Mouse (Mus musculus) neural tube, embryonic 15.5 days (tissue): ENCODE results near the gene Alpk1. TPM values are rescaled to one million over a fixed set of nuclear protein-coding genes. Genes with fewer than 3 reads are reported as not detected.

Experiments
- ATAC-seq: fragments of 200-750 bp; cut with Nextera tagmentation; 2 replicates; pipeline ENCODE4 v1.8.0; 2017; ENCODE audit warnings: mild to moderate bottlenecking, moderate TSS enrichment, moderate library complexity; ENCODE audit not compliant: low FRiP score
- H3K27ac ChIP-seq: fragments of 300-500 bp; sonication (generic); replicated peaks from 2 replicates; pipeline ENCODE4 v1.5.1; 2015; ENCODE audit warnings: mild to moderate bottlenecking, inconsistent platforms
- H3K27me3 ChIP-seq: fragments of 300-500 bp; sonication (generic); replicated peaks from 2 replicates; pipeline ENCODE4 v1.6.1; 2015; ENCODE audit warnings: inconsistent platforms
- H3K36me3 ChIP-seq: fragments of 300-500 bp; sonication (generic); 2 replicates; pipeline ENCODE4 v1.6.1; 2015; ENCODE audit warnings: inconsistent platforms
- H3K4me1 ChIP-seq: fragments of 300-500 bp; sonication (generic); 2 replicates; pipeline ENCODE4 v1.6.1; 2015; ENCODE audit warnings: inconsistent platforms
- H3K4me2 ChIP-seq: fragments of 300-500 bp; sonication (generic); 2 replicates; pipeline ENCODE4 v1.6.1; 2015; ENCODE audit warnings: inconsistent platforms, mild to moderate bottlenecking, moderate library complexity
- H3K4me3 ChIP-seq: fragments of 300-500 bp; sonication (generic); replicated peaks from 2 replicates; pipeline ENCODE4 v1.5.1; 2015; ENCODE audit warnings: mild to moderate bottlenecking, inconsistent platforms
- H3K9ac ChIP-seq: fragments of 300-500 bp; sonication (generic); replicated peaks from 2 replicates; pipeline ENCODE4 v1.6.1; 2015; ENCODE audit warnings: mild to moderate bottlenecking, inconsistent platforms
- H3K9me3 ChIP-seq: fragments of 300-500 bp; sonication (generic); replicated peaks from 2 replicates; pipeline ENCODE4 v1.6.1; 2016; ENCODE audit warnings: inconsistent platforms
- WGBS: fragments of 180-500 bp; shearing (Covaris S2); methylation state at CpG from one replicate; pipeline ENCODE4 v1.1.7; 2015; ENCODE audit warnings: mixed read lengths; 5-methylcytosine and 5-hydroxymethylcytosine counted together
- polyA plus RNA-seq: library from polyadenylated mRNA; unstranded; fragments of >200 nt; fragmentation: Nextera tagmentation; extraction: Ambion mirVana; gene quantifications from 2 replicates; pipeline ENCODE4 v1.2.1, GENCODE M21; 2015

Alpk1 gene
- polyA plus RNA-seq, 1 experiment from 2014 or later = 0.61 TPM

DNA sequence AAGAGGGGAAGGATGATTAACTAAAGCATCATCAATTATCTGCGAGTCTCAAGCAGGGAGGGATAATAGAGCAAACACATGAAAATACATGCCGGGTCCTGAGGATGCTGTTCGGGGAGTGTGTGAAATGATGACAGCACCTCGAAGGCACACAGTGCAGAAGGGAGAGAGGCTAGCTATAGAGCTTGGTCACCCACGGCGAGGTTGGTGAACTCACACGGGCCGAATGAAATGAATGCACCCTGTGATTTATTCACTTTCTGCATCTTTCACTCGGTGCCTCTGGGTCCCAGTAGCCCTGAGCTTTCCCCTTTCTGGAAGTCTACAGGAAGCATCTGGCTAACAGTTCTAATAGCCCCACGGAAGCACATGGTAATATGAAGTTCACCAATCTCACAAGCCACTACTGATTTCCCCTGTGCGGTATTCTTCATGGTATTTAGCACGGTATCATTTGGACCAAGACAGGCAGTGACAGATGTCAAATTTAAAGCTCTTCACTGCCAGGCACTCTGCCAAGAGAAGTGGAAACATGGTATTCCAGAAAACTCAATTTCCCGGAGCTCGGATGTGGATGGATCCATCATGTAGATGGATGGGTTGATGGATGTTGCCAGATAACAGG, 50.7 kb downstream of the Alpk1 start:
- Histone ChIP-seq H3K36me3 (no peaks in the 10 kb centered on the region), H3K27me3 (peaks cover 20% of the 10 kb centered on the region; the same call in 1 of the 2 replicates), H3K27ac (no peak overlapping the region), H3K4me3 (no peak overlapping the region), H3K4me2 (peak overlapping the region; percentile 32), H3K9ac (no peak overlapping the region), H3K9me3 (no peaks in the 10 kb centered on the region), H3K4me1 (peaks cover 9% of the 10 kb centered on the region)
- 16% methylated on average over 14 of the region's 14 CpGs for WGBS
- peak; percentile 45; the same call in 1 of the 2 replicates for ATAC-seq

DNA sequence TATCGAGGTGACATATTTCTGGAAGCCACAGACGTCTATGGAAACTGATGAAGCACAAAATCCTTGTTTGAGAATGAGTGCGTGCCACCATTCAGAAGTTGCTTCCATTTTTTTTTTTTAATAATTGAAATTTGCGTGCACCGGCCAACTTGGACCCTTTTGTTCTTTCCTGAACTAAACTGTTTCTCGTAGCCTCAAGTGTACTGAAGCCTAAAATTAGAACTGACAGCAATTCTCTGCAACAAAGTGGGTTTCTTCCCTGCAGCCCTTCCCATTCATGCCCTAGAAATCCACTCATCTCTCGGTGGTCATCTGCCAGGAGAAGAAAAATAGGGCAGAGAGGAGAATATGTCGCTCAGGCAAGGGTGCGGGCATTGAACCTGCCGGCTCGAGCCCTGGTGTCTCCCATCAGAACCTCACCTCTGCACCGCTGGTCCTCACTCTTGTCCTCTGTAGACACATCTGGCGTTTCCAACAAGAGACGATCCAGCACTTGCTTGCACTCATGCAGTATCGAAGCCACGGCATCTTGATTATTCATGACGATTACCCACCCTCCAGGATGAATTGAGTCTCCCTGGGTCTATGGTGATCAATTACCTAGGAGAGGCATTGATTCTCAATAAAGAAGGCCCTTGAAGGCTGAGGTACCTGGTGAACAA, 51.3 kb downstream of the Alpk1 start:
- no peaks in the 10 kb centered on the region for H3K9me3 ChIP-seq
- peaks cover 19% of the 10 kb centered on the region; the same call in 1 of the 2 replicates for H3K27me3 ChIP-seq
- H3K36me3 ChIP-seq = no peaks in the 10 kb centered on the region
- 26% methylated on average over 17 of the region's 17 CpGs for WGBS
- no peak overlapping the region for H3K4me3 ChIP-seq
- peak overlapping the region; percentile 32 for H3K4me2 ChIP-seq
- peak; percentile 53 for ATAC-seq
- H3K4me1 ChIP-seq = peaks cover 9% of the 10 kb centered on the region
- H3K27ac ChIP-seq = no peak overlapping the region
- no peak overlapping the region for H3K9ac ChIP-seq

DNA sequence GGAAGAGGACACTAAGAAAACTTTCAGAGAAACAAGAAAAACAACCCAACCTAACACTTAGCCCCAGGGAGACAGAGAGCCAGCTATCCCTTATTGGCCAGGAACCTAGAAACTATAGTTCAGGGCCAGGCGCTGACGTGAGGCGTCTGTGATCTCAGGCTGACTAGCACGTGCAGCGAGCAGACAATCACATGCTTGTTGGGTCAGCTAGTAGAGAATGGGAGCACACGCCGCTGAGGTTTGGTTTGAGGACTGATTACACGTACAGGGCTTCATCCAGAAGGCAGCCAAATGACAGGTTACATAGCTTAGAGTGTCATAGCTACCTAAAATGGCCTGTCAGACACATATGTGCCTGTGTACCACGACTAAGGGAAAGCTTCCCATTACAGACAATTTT, 52.3 kb downstream of the Alpk1 start:
- peaks cover 9% of the 10 kb centered on the region for H3K4me1 ChIP-seq
- no peaks in the 10 kb centered on the region for H3K36me3 ChIP-seq
- WGBS = 66% methylated on average over 9 of the region's 9 CpGs
- H3K9ac ChIP-seq = no peak overlapping the region
- no peaks in the 10 kb centered on the region for H3K9me3 ChIP-seq
- no peak overlapping the region for H3K4me2 ChIP-seq
- no peak overlapping the region for H3K27ac ChIP-seq
- H3K27me3 ChIP-seq = peaks cover 16% of the 10 kb centered on the region; the same call in 1 of the 2 replicates
- no peak for ATAC-seq
- no peak overlapping the region for H3K4me3 ChIP-seq

DNA sequence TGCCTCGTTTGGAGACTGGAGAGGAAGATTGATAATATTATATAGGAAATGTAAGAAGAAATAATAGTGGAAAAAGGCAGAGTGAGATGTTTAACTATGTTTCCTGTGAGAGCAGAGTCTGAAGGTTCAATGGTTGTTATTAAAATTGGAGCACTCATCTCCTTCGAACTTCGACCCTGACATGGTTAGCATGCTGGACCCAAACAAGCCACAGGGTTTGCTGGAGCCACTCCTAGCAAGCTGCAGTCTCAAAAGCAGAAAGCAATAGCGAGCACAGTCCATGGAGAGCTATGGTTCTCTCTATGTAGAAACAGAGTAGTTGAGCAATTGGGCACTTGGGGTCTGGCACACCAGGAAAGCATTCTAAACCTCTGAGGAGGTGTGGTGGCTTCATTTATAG, 59.4 kb downstream of the Alpk1 start:
- 57% methylated on average over 4 of the region's 4 CpGs for WGBS
- 0 out of 2 replicates have a peak, but pooled peaks cover 15% of the 10 kb centered on the region for H3K27me3 ChIP-seq
- no peak overlapping the region for H3K4me2 ChIP-seq
- H3K36me3 ChIP-seq = no peaks in the 10 kb centered on the region
- H3K27ac ChIP-seq = no peak overlapping the region
- H3K9me3 ChIP-seq = no peaks in the 10 kb centered on the region
- H3K4me1 ChIP-seq = 0 out of 2 replicates have a peak, but pooled peaks cover 5% of the 10 kb centered on the region
- ATAC-seq = no peak
- no peak overlapping the region for H3K9ac ChIP-seq
- H3K4me3 ChIP-seq = no peak overlapping the region

DNA sequence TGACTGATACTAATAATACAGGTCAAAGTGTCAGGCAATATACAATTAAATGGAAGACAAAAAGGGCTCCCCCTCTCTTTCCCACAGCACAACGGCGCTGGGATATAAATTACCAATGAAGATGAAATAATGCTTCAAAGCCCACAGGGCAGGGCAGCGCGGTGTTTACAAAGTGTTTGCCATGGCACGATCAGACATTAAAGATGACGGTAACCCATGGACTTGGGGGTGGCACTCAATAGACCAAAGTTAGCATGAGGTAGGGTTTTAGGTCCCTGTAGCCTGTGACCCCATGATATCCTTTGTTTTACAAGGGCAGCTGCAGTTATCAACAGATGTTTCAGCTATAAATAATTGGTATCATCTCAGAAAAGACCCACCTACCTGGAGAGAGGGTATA, 60.3 kb downstream of the Alpk1 start:
- 0 out of 2 replicates have a peak, but pooled peaks cover 12% of the 10 kb centered on the region for H3K27me3 ChIP-seq
- no peak overlapping the region for H3K9ac ChIP-seq
- peak overlapping the region; percentile 11; the same call in 1 of the 2 replicates for H3K4me2 ChIP-seq
- ATAC-seq = no peak
- 0 out of 2 replicates have a peak, but pooled peaks cover 5% of the 10 kb centered on the region for H3K4me1 ChIP-seq
- no peak overlapping the region for H3K27ac ChIP-seq
- no peaks in the 10 kb centered on the region for H3K36me3 ChIP-seq
- no peak overlapping the region for H3K4me3 ChIP-seq
- WGBS = 11% methylated on average over 6 of the region's 6 CpGs
- H3K9me3 ChIP-seq = no peaks in the 10 kb centered on the region

DNA sequence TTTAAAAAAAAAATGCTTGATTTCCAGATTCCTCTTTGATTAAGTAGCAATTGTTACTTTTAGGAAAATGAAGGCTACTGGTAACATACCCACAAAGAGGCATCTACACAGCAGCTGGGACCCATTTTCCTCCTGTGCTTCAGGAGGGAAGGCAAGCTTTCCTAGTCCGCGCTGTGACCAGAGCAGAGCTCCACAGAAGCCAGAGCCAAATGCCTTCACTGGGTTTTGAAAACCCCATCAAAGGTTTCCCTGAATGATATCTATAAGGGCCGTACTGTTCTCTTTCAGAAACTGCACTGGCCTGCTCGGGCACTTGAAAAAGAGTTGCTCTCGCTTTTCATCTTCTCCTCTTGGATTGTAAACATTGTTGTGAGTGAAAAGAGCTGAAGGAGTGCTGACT, 60.7 kb downstream of the Alpk1 start:
- ATAC-seq = no peak
- Histone ChIP-seq H3K36me3 (no peaks in the 10 kb centered on the region), H3K9me3 (no peaks in the 10 kb centered on the region), H3K4me2 (no peak overlapping the region), H3K4me3 (no peak overlapping the region), H3K9ac (no peak overlapping the region), H3K4me1 (0 out of 2 replicates have a peak, but pooled peaks cover 5% of the 10 kb centered on the region), H3K27me3 (0 out of 2 replicates have a peak, but pooled peaks cover 12% of the 10 kb centered on the region), H3K27ac (no peak overlapping the region)
- WGBS = 23% methylated on average over 5 of the region's 5 CpGs

DNA sequence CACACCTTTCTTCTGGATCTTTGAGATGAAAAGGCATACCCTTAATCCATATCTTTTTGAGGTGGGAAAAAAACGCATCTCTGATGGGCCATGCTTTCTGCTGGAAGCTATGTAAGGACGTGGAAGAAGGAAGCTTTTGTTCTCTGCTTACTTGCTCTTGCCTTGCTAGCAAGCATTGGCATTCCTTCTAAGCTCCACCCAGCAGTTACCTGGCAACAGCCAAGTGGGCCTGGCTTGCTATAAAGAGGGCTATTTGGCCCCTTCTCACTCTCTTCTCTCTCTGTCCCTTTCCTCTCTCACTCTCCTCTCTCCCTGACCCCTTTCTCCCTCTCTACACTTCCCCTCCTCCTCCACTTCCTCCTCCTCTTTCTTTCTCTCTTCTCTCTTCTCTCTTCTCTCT, 63.6 kb downstream of the Alpk1 start:
- Histone ChIP-seq H3K4me1 (0 out of 2 replicates have a peak, but pooled peaks cover 10% of the 10 kb centered on the region), H3K9ac (no peak overlapping the region), H3K4me2 (no peak overlapping the region), H3K27me3 (0 out of 2 replicates have a peak, but pooled peaks cover 8% of the 10 kb centered on the region), H3K27ac (no peak overlapping the region), H3K9me3 (no peaks in the 10 kb centered on the region), H3K36me3 (no peaks in the 10 kb centered on the region), H3K4me3 (no peak overlapping the region)
- 16% methylated on average over 2 of the region's 2 CpGs for WGBS
- peak; percentile 45; the same call in 1 of the 2 replicates for ATAC-seq

DNA sequence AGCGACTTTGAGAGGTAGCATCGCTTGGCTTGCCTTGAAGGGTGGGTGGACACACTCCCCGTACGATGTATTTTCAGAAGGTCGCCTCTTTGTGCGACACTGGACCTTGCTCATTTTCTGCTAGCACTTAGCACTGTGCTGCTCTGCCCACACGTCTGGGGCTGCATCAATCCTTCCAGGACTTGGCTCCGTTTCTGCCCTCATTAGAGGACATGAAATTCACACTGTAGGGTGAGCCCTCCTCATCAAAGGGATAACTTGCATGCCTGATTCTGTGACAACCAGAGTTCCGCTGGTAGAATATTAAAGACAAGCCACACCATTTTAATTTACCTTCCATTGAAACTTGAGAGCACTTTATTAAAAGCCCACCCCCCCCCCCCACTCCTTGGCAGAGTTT, 67.2 kb downstream of the Alpk1 start:
- H3K36me3 ChIP-seq = no peaks in the 10 kb centered on the region
- ATAC-seq = peak; percentile 63; the same call in 1 of the 2 replicates
- 48% methylated on average over 9 of the region's 9 CpGs for WGBS
- no peak overlapping the region for H3K9ac ChIP-seq
- H3K27me3 ChIP-seq = 0 out of 2 replicates have a peak, but pooled peaks cover 6% of the 10 kb centered on the region
- 0 out of 2 replicates have a peak, but pooled peaks cover 4% of the 10 kb centered on the region for H3K4me1 ChIP-seq
- no peak overlapping the region for H3K27ac ChIP-seq
- H3K4me2 ChIP-seq = no peak overlapping the region
- no peaks in the 10 kb centered on the region for H3K9me3 ChIP-seq
- H3K4me3 ChIP-seq = no peak overlapping the region

DNA sequence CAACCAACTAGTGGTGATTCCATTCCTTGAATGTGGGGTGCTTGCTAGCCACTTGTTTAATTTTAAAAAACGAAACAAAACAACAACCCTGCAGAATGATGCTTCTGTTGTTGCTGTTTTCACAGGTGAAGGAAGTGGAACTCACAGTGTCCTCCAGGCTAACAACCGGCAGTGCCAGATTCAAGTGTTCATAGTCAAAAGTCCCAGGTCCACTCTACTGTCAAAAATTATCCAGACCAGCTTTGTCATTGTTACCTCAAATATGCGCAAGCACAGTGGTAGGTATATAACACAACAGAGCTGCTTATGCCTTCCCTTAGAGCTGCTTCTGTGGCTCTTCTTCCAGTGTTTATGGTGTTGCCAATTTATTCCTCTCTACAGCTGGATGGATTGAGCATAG, 68.8 kb downstream of the Alpk1 start:
- ATAC-seq = no peak
- no peak overlapping the region for H3K27ac ChIP-seq
- H3K36me3 ChIP-seq = no peaks in the 10 kb centered on the region
- H3K9me3 ChIP-seq = no peaks in the 10 kb centered on the region
- peaks cover 12% of the 10 kb centered on the region for H3K4me1 ChIP-seq
- H3K27me3 ChIP-seq = 0 out of 2 replicates have a peak, but pooled peaks cover 5% of the 10 kb centered on the region
- WGBS = 88% methylated on average over 3 of the region's 3 CpGs
- no peak overlapping the region for H3K4me3 ChIP-seq
- no peak overlapping the region for H3K9ac ChIP-seq
- no peak overlapping the region for H3K4me2 ChIP-seq

DNA sequence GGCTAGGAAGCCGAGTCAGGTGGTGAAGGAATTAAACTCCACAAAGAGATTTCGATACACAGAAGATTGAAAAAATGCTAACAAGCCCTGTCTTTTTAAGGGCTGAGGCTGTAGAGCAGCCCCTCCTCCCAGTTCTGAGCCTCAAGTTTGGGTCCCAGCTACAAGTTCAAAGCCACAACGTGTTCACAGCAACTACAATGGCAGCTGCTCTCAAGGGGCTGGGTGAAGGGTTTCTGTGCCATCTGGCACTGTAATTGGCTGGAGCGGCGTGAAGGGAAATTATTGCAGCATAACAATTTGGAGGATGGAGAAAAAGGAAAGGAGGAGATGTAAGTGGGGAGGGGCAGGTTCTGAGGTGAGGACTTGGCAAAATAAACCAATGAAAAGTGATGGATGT, 73.2 kb downstream of the Alpk1 start:
- H3K27ac ChIP-seq = peak overlapping the region; percentile 63; the same call in 1 of the 2 replicates
- H3K9ac ChIP-seq = no peak overlapping the region
- H3K4me2 ChIP-seq = peak overlapping the region; percentile 55
- H3K4me1 ChIP-seq = peaks cover 24% of the 10 kb centered on the region
- peaks cover 9% of the 10 kb centered on the region; the same call in 1 of the 2 replicates for H3K27me3 ChIP-seq
- no peak overlapping the region for H3K4me3 ChIP-seq
- 32% methylated on average over 5 of the region's 5 CpGs for WGBS
- H3K9me3 ChIP-seq = no peaks in the 10 kb centered on the region
- H3K36me3 ChIP-seq = no peaks in the 10 kb centered on the region
- no peak for ATAC-seq

DNA sequence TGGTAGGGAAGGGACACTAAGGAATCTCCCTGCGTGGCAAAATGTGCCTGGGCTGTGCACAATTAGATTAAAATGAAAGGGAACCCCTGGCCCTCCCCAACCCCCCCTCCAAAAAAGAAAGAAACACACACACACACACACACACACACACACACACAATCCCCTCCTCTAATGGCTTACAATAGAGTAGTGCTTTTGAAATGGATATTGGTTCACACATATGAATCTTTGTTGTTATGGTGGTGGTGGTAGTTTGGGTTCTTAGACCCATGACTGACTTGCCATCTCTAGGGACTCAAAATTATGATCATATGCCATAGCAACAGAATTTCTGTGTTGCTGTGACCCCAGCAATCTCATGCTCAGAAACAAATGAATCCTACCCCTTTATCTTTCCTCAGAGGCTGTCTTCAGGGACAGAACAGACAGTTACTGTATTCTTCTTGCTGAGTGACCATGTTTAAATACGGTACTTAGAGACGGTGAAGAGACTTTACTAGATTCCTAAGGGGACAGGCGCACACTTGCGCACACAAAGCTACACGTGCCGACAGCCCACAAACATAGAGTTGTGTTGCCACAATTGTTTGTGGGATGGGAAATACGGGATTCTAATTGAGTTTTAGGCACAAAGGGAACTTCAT, 73.8 kb downstream of the Alpk1 start:
- peak overlapping the region; percentile 36; the same call in 1 of the 2 replicates for H3K9ac ChIP-seq
- no peaks in the 10 kb centered on the region for H3K36me3 ChIP-seq
- peak overlapping the region; percentile 63; the same call in 1 of the 2 replicates for H3K27ac ChIP-seq
- H3K27me3 ChIP-seq = peaks cover 9% of the 10 kb centered on the region; the same call in 1 of the 2 replicates
- no peaks in the 10 kb centered on the region for H3K9me3 ChIP-seq
- H3K4me1 ChIP-seq = peaks cover 24% of the 10 kb centered on the region
- ATAC-seq = peak; percentile 21
- 29% methylated on average over 8 of the region's 8 CpGs for WGBS
- H3K4me2 ChIP-seq = peak overlapping the region; percentile 55
- peak overlapping the region; percentile 29; the same call in 1 of the 2 replicates for H3K4me3 ChIP-seq
